3 mouse cellular contexts compared by ENCODE assay signal in the genomic region with DNA sequence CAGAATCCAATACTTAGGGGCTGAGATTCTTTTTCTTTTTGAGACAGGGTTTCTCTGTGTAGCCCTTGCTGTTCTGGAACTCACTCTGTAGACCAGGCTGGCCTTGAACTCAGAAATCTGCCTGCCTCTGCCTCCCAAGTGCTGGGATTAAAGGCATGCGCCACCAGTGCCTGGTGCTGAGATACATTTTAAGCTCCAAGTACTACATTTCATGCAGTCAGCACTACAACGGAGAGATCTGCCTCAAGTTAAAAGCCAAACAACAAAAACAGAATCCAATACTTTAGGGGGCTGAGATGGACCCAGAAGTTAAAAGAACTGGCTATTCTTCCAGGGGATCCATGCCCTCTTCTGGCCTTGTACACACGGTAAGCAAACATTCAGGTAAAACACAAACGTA. TPM values are rescaled to one million over a fixed set of nuclear protein-coding genes. Genes with fewer than 3 reads are reported as not detected.
A peak's percentile ranks its signal among the peaks of the same experiment; 100 is the strongest.
DNase-seq lines count a peak whose midpoint lies in the region; ATAC-seq and TF ChIP-seq lines count a peak whose summit lies in the region.
"Not testable (repeated sequence)": the region's sequence is repeated elsewhere in the genome, so short reads cannot be mapped to it uniquely, and the experiment has no call there.

No protein-coding gene starts in this region.

- not testable (repeated sequence) for TF ChIP-seq RAD21 in CH12.LX (IDR thresholded peaks at IDR 0.05; ENCODE audit: low read depth, low read length); MEL (IDR thresholded peaks at IDR 0.05; ENCODE audit: low read depth, low read length)

- not testable (repeated sequence) for TF ChIP-seq CTCF in CH12.LX (conservative IDR thresholded peaks at IDR 0.05 in 1 of 2, IDR thresholded peaks at IDR 0.05 in 1 of 2; ENCODE audit: low read depth in 2 of 2, low read length in 2 of 2); MEL (IDR thresholded peaks at IDR 0.05 in 2 of 3, conservative IDR thresholded peaks at IDR 0.05 in 1 of 3; ENCODE audit: control insufficient read depth in 1 of 3, insufficient read depth in 1 of 3, low read depth in 2 of 3, low read length in 3 of 3, poor library complexity in 1 of 3, severe bottlenecking in 1 of 3)

- peaks cover 10 to 41% of the 10 kb centered on the region in 2 experiments for H3K4me1 ChIP-seq in CH12.LX (ENCODE audit: control insufficient read depth in 1 of 2, insufficient read depth in 2 of 2)
- not testable (repeated sequence) for H3K4me1 ChIP-seq in MEL (ENCODE audit: control insufficient read depth in 1 of 2, insufficient read depth in 2 of 2, low read length in 2 of 2); limb, embryonic 13.5 days

- DNase-seq in CH12.LX (ENCODE audit: extremely low read depth); MEL (ENCODE audit: low read depth, low spot score): not testable (repeated sequence)

- not testable (repeated sequence) for H3K27ac ChIP-seq in CH12.LX (ENCODE audit: insufficient read depth, low read depth); MEL (ENCODE audit: control insufficient read depth, low read depth, low read length); limb, embryonic 13.5 days

- not testable (repeated sequence) for TF ChIP-seq EP300 in CH12.LX (IDR thresholded peaks at IDR 0.05; ENCODE audit: low read length); MEL (IDR thresholded peaks at IDR 0.05; ENCODE audit: low read depth in 1 of 2, low read length in 2 of 2)

- TF ChIP-seq POLR2A in CH12.LX (IDR thresholded peaks at IDR 0.05; ENCODE audit: low read depth, low read length); MEL (IDR thresholded peaks at IDR 0.05; ENCODE audit: control insufficient read depth in 1 of 2, insufficient read depth in 1 of 2, low read depth in 1 of 2, low read length in 2 of 2, poor library complexity in 1 of 2): not testable (repeated sequence)

- WGBS in limb, embryonic 13.5 days: 94% methylated on average over 4 of the region's 4 CpGs

- in situ Hi-C loops in CH12.LX (cut with MboI; ENCODE audit: low pct_ligation_motif_present, low pct_unique_long_range_greater_than_20kb, low sequenced_read_pairs): not testable (repeated sequence)

- peaks cover 52 to 92% of the 10 kb centered on the region in 2 experiments for H3K36me3 ChIP-seq in CH12.LX (replicated peaks in 1 of 2; ENCODE audit: control insufficient read depth in 1 of 2, insufficient read depth in 1 of 2, low read length in 1 of 2)
- H3K36me3 ChIP-seq in MEL (ENCODE audit: control insufficient read depth in 1 of 2, insufficient read depth in 2 of 2, low read length in 2 of 2): peaks cover 22 to 29% of the 10 kb centered on the region in 2 experiments
- H3K36me3 ChIP-seq in limb, embryonic 13.5 days: peaks cover 58% of the 10 kb centered on the region

- not testable (repeated sequence) for H3K9ac ChIP-seq in CH12.LX (ENCODE audit: insufficient read depth, low read depth); MEL (ENCODE audit: control insufficient read depth, low read depth, low read length, poor library complexity, severe bottlenecking)
- H3K9ac ChIP-seq in limb, embryonic 13.5 days: 0 out of 2 replicates have a peak overlapping the region, but pooled peaks have one; percentile 19

- not testable (repeated sequence) for H3K4me3 ChIP-seq in CH12.LX (replicated peaks in 1 of 3; ENCODE audit: low read depth in 2 of 3, low read length in 2 of 3, poor library complexity in 1 of 3); MEL (ENCODE audit: control insufficient read depth in 1 of 2, insufficient read depth in 1 of 2, low read depth in 2 of 2, low read length in 2 of 2); limb, embryonic 13.5 days

- dilution Hi-C loops in CH12.LX (cut with MboI; ENCODE audit: extremely low pct_ligation_motif_present, extremely low pct_unique_long_range_greater_than_20kb, low sequenced_read_pairs): not testable (repeated sequence)

- not testable (repeated sequence) for H3K4me2 ChIP-seq in CH12.LX (ENCODE audit: insufficient read depth, low read depth, poor library complexity, severe bottlenecking); limb, embryonic 13.5 days (replicated peaks)

- ATAC-seq in limb, embryonic 13.5 days (ENCODE audit: low FRiP score, low read depth): not testable (repeated sequence)

- H3K79me2 ChIP-seq in CH12.LX (replicated peaks; ENCODE audit: control insufficient read depth, extremely low read depth, insufficient read depth, poor library complexity, severe bottlenecking) (peaks cover 49% of the 10 kb centered on the region), MEL (ENCODE audit: control insufficient read depth, insufficient read depth, low read length, poor library complexity) (peaks cover 37% of the 10 kb centered on the region)

- not testable (repeated sequence) for H3K9me3 ChIP-seq in CH12.LX (replicated peaks; ENCODE audit: low read length); MEL (replicated peaks; ENCODE audit: insufficient read depth, low read length); limb, embryonic 13.5 days

- H3K27me3 ChIP-seq in CH12.LX (replicated peaks); MEL (ENCODE audit: control insufficient read depth in 1 of 2, insufficient read depth in 2 of 2, low read length in 2 of 2); limb, embryonic 13.5 days: not testable (repeated sequence)

TF ChIP-seq in CH12.LX, 34 proteins besides CTCF, POLR2A, EP300 and RAD21:
- TF ChIP-seq TBP (conservative IDR thresholded peaks at IDR 0.05; ENCODE audit: low read depth, low read length): 0 out of 2 replicates have a peak, but pooled peaks have one; percentile 53
TF ChIP-seq in CH12.LX: peak in this region for 1; not testable (repeated sequence) for 33.

TF ChIP-seq in MEL, 35 proteins besides CTCF, POLR2A, EP300 and RAD21:
- TF ChIP-seq TBP (IDR thresholded peaks at IDR 0.05; ENCODE audit: low read depth, low read length): peak; percentile 86

RNA-seq across cellular contexts. Expression of a gene that starts 5.5 kb away (rescaled TPM):
- 110 and 132 TPM in 2 replicates for total RNA-seq in CH12.LX (2012; rRNA removed)
- total RNA-seq in CH12.LX (2014; rRNA removed): 61.9 and 65.0 TPM in 2 replicates
- polyA plus RNA-seq in CH12.LX (2012; ENCODE audit: insufficient read length, low read depth): 66.5 and 72.9 TPM in 2 replicates
- 124 and 130 TPM in 2 replicates for total RNA-seq in MEL (2012; rRNA removed)
- polyA plus RNA-seq in MEL (2012; ENCODE audit: insufficient read depth in 1 of 2, insufficient read length in 2 of 2, low read depth in 1 of 2, low replicate concordance in 2 of 2, missing spikeins in 1 of 2): 100 to 1,000 TPM in 1 of 2 experiments, 10 to 100 TPM in 1; 63.5 to 149 TPM
- 39.6 and 40.6 TPM in 2 replicates for polyA plus RNA-seq in limb, embryonic 13.5 days (2015; fragmentation: Nextera tagmentation; extraction: Ambion mirVana)

RNA-seq across cellular contexts. Expression of a gene that starts 12.9 kb away (rescaled TPM):
- 40.1 and 44.8 TPM in 2 replicates for total RNA-seq in CH12.LX (2012; rRNA removed)
- 20.5 and 22.7 TPM in 2 replicates for total RNA-seq in CH12.LX (2014; rRNA removed)
- polyA plus RNA-seq in CH12.LX (2012; ENCODE audit: insufficient read length, low read depth): 44.1 and 69.8 TPM in 2 replicates
- 16.0 and 19.5 TPM in 2 replicates for total RNA-seq in MEL (2012; rRNA removed)
- polyA plus RNA-seq in MEL (2012; ENCODE audit: insufficient read depth in 1 of 2, insufficient read length in 2 of 2, low read depth in 1 of 2, low replicate concordance in 2 of 2, missing spikeins in 1 of 2): 10 to 100 TPM in 1 of 2 experiments, not detected in 1; 59.1 TPM
- 55.5 and 60.4 TPM in 2 replicates for polyA plus RNA-seq in limb, embryonic 13.5 days (2015; fragmentation: Nextera tagmentation; extraction: Ambion mirVana)

RNA-seq across cellular contexts. Expression of a gene that starts 27.8 kb away (rescaled TPM):
- total RNA-seq in CH12.LX (2012; rRNA removed) (106 and 160 TPM in 2 replicates), CH12.LX (2014; rRNA removed) (154 and 158 TPM in 2 replicates), MEL (2012; rRNA removed) (182 and 207 TPM in 2 replicates)
- polyA plus RNA-seq in CH12.LX (2012; ENCODE audit: insufficient read length, low read depth) (95.5 and 111 TPM in 2 replicates), MEL (2012; ENCODE audit: insufficient read depth in 1 of 2, insufficient read length in 2 of 2, low read depth in 1 of 2, low replicate concordance in 2 of 2, missing spikeins in 1 of 2) (100 to 1,000 TPM in 1 of 2 experiments, not detected in 1; 159 TPM)
- polyA plus RNA-seq in limb, embryonic 13.5 days (2015; fragmentation: Nextera tagmentation; extraction: Ambion mirVana): 54.5 and 58.1 TPM in 2 replicates

RNA-seq across cellular contexts. Expression of a gene that starts 34.9 kb away (rescaled TPM):
- total RNA-seq in CH12.LX (2012; rRNA removed) (1.6 and 3.9 TPM in 2 replicates), CH12.LX (2014; rRNA removed) (not detected in 2 replicates), MEL (2012; rRNA removed) (3.3 and 4.9 TPM in 2 replicates)
- polyA plus RNA-seq in CH12.LX (2012; ENCODE audit: insufficient read length, low read depth) (0.83 and 1.0 TPM in 2 replicates), MEL (2012; ENCODE audit: insufficient read depth in 1 of 2, insufficient read length in 2 of 2, low read depth in 1 of 2, low replicate concordance in 2 of 2, missing spikeins in 1 of 2) (1 to 10 TPM in 1 of 2 experiments, not detected in 1; 3.3 TPM)
- 2.4 and 3.0 TPM in 2 replicates for polyA plus RNA-seq in limb, embryonic 13.5 days (2015; fragmentation: Nextera tagmentation; extraction: Ambion mirVana)

RNA-seq across cellular contexts. Expression of a gene that starts 42.7 kb away (rescaled TPM):
- total RNA-seq in CH12.LX (2012; rRNA removed) (170 and 177 TPM in 2 replicates), CH12.LX (2014; rRNA removed) (181 and 190 TPM in 2 replicates), MEL (2012; rRNA removed) (120 and 124 TPM in 2 replicates)
- polyA plus RNA-seq in CH12.LX (2012; ENCODE audit: insufficient read length, low read depth) (178 and 200 TPM in 2 replicates), MEL (2012; ENCODE audit: insufficient read depth in 1 of 2, insufficient read length in 2 of 2, low read depth in 1 of 2, low replicate concordance in 2 of 2, missing spikeins in 1 of 2) (100 to 1,000 TPM; 159 to 170 TPM)
- 140 and 141 TPM in 2 replicates for polyA plus RNA-seq in limb, embryonic 13.5 days (2015; fragmentation: Nextera tagmentation; extraction: Ambion mirVana)
